Mouse (Mus musculus): ENCODE measurements at regions not wholly inside any gene's neighbourhood (a gene's known extent, or its start where the extent isn't known, plus 50 kb on each side); places are given as distances from the start of the nearest gene placed in this dataset.
A peak's percentile ranks its signal among the peaks of the same experiment; 100 is the strongest.

DNA sequence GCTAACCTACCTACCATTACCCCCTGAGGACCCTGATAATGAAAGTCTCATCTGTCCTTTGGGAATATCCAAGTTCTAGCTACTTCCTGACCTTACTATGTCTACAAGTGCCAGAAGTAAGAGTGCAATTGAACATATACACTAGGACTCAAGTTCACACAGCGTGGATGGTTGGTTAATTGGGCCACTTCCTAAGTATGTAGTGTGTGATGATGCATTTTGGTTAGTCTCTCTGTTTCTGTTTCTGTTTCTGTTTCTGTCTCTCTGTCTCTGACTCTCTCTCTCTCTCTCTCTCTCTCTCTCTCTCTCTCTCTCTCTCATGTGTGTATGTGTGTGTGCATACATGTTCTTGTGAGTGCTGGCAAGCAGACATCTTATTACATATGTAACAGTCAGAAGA is 77.6 kb upstream of the Bace2 start:
- Histone ChIP-seq H3K27me3 (ENCODE audit: low read depth, poor library complexity, severe bottlenecking) (no peaks in the 10 kb centered on the region), H3K4me1 (no peaks in the 10 kb centered on the region), H3K27ac (no peak overlapping the region), H3K9me3 (replicated peaks) (no peaks in the 10 kb centered on the region), H3K36me3 (no peaks in the 10 kb centered on the region), H3K4me3 (no peak overlapping the region)
- 86% methylated on average over 1 of the region's 1 CpGs for whole genome bisulfite sequencing
- no peak for DNase-seq (ENCODE audit: low spot score)

GRCm38 (mm10) chr16:97281615-97282110 is 74.9 kb upstream of the Bace2 start:
- H3K27ac ChIP-seq, result no peak overlapping the region
- H3K9me3 ChIP-seq (replicated peaks), result no peaks in the 10 kb centered on the region
- no peaks in the 10 kb centered on the region for H3K36me3 ChIP-seq
- H3K4me1 ChIP-seq, result no peaks in the 10 kb centered on the region
- H3K4me3 ChIP-seq, result no peak overlapping the region
- 92% methylated on average over 7 of the region's 7 CpGs for WGBS
- H3K27me3 ChIP-seq (ENCODE audit: low read depth, poor library complexity, severe bottlenecking), result no peaks in the 10 kb centered on the region
- DNase-seq (ENCODE audit: low spot score), result no peak

DNA sequence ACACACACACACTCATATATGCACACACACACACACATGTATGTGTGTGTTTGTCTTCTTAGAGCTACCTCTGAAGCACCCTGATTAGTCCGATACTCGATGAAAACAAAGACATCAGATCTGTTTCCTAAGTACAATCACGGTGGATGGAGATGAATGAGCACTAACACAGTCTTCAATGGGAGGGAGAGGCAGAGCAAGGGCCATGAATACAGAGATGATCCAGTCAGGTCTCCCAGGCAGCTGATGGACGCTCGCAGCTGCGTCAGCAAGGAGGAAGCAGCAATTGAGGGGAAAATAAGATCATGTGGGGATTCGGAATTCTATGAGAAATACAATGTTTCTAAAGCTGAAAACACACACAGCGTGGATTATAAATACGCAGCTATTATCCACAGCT is 73.6 kb upstream of the Bace2 start:
- Histone ChIP-seq H3K36me3 (no peaks in the 10 kb centered on the region), H3K27ac (no peak overlapping the region), H3K4me3 (no peak overlapping the region), H3K4me1 (no peaks in the 10 kb centered on the region), H3K27me3 (ENCODE audit: low read depth, poor library complexity, severe bottlenecking) (no peaks in the 10 kb centered on the region), H3K9me3 (replicated peaks) (no peaks in the 10 kb centered on the region)
- no peak for DNase-seq (ENCODE audit: low spot score)
- WGBS, result 88% methylated on average over 9 of the region's 9 CpGs

DNA sequence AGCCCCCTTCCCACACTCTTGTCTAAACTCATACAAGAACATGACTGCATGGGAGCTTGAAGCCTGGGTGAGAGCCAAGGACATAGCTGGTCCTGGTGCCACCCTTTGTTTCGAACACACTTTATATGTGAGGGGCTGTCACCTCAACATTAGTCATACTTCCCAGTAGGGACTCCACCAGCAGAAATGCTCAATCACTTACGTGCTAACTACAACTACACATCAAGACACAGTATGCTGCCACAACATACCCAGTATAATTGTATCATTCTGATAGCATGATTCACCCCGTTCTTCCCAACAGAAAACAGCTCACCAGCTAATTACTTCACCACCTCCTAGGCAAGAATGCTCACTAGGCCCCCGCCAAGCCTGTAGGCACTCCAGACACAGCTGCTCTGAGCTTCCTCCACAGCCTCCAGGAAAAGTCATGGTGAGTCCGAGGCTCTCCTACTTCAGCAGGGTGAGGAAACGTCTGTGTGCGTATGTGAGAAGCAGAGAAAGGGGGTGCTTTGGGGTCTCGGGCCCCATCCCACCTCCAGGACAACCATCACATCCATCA is 70.6 kb upstream of the Bace2 start:
- WGBS, result 85% methylated on average over 8 of the region's 8 CpGs
- H3K27ac ChIP-seq, result no peak overlapping the region
- H3K27me3 ChIP-seq (ENCODE audit: low read depth, poor library complexity, severe bottlenecking), result no peaks in the 10 kb centered on the region
- no peak overlapping the region for H3K4me3 ChIP-seq
- no peaks in the 10 kb centered on the region for H3K36me3 ChIP-seq
- no peak for DNase-seq (ENCODE audit: low spot score)
- H3K4me1 ChIP-seq, result no peaks in the 10 kb centered on the region
- H3K9me3 ChIP-seq (replicated peaks), result no peaks in the 10 kb centered on the region

GRCm38 (mm10) chr16:97286717-97287116 is 69.8 kb upstream of the Bace2 start:
- Histone ChIP-seq H3K36me3 (no peaks in the 10 kb centered on the region), H3K27ac (no peak overlapping the region), H3K27me3 (ENCODE audit: low read depth, poor library complexity, severe bottlenecking) (no peaks in the 10 kb centered on the region), H3K4me1 (no peaks in the 10 kb centered on the region), H3K4me3 (no peak overlapping the region), H3K9me3 (replicated peaks) (no peaks in the 10 kb centered on the region)
- no peak for DNase-seq (ENCODE audit: low spot score)
- WGBS, result 27% methylated on average over 3 of the region's 3 CpGs

- DNase-seq (ENCODE audit: low spot score), result no peak
- WGBS, result 63% methylated on average over 8 of the region's 8 CpGs
These were observed 67.9 kb upstream of the Bace2 start for GRCm38 (mm10) chr16:97288634-97289033.

GRCm38 (mm10) chr16:97292484-97293048 is 64.0 kb upstream of the Bace2 start:
- peaks cover 11% of the 10 kb centered on the region for H3K4me1 ChIP-seq
- peak overlapping the region; percentile 64 for H3K27ac ChIP-seq
- WGBS, result 7% methylated on average over 11 of the region's 11 CpGs
- H3K36me3 ChIP-seq, result no peaks in the 10 kb centered on the region
- peak overlapping the region; percentile 39 for H3K4me3 ChIP-seq
- peak; percentile 52 for DNase-seq (ENCODE audit: low spot score)
- H3K9me3 ChIP-seq (replicated peaks), result no peaks in the 10 kb centered on the region
- H3K27me3 ChIP-seq (ENCODE audit: low read depth, poor library complexity, severe bottlenecking), result no peaks in the 10 kb centered on the region

More at GRCm38 (mm10) chr16:97288634-97289033, 67.9 kb upstream of the Bace2 start:
- no peak overlapping the region for H3K27ac ChIP-seq
- no peaks in the 10 kb centered on the region for H3K36me3 ChIP-seq
- H3K27me3 ChIP-seq (ENCODE audit: low read depth, poor library complexity, severe bottlenecking), result no peaks in the 10 kb centered on the region
- no peak overlapping the region for H3K4me3 ChIP-seq
- H3K4me1 ChIP-seq, result peaks cover 11% of the 10 kb centered on the region
- H3K9me3 ChIP-seq (replicated peaks), result no peaks in the 10 kb centered on the region

DNA sequence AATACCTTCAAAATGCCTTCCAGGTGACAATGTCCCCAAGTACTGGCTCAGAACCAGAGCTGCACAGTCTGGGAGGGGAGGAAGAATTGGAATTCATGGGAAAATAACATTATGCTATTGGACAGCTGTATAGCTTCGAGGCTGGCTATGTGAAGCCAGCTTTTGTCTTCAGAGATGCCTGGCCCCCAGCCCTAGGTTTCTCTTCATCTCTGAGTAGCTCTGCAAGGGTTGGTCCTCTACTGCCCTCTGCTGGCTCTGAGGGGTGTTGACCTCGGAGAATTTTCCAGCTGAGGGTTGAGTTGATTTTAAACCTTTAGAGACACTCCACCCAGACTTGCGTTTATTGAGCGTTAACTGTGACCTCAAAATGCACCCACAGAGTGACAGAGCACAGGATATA is 63.3 kb upstream of the Bace2 start:
- Histone ChIP-seq H3K27me3 (ENCODE audit: low read depth, poor library complexity, severe bottlenecking) (no peaks in the 10 kb centered on the region), H3K4me3 (peak overlapping the region; percentile 39), H3K4me1 (peaks cover 11% of the 10 kb centered on the region), H3K9me3 (replicated peaks) (no peaks in the 10 kb centered on the region), H3K27ac (peak overlapping the region; percentile 64), H3K36me3 (no peaks in the 10 kb centered on the region)
- 8% methylated on average over 4 of the region's 4 CpGs for WGBS
- DNase-seq (ENCODE audit: low spot score), result peak; percentile 88

- Histone ChIP-seq H3K27ac (no peak overlapping the region), H3K4me1 (peaks cover 11% of the 10 kb centered on the region), H3K4me3 (no peak overlapping the region), H3K9me3 (replicated peaks) (no peaks in the 10 kb centered on the region), H3K27me3 (ENCODE audit: low read depth, poor library complexity, severe bottlenecking) (no peaks in the 10 kb centered on the region), H3K36me3 (no peaks in the 10 kb centered on the region)
- DNase-seq (ENCODE audit: low spot score), result no peak
- WGBS, result 89% methylated on average over 3 of the region's 3 CpGs
These were observed 59.4 kb upstream of the Bace2 start for GRCm38 (mm10) chr16:97297140-97297539.

DNA sequence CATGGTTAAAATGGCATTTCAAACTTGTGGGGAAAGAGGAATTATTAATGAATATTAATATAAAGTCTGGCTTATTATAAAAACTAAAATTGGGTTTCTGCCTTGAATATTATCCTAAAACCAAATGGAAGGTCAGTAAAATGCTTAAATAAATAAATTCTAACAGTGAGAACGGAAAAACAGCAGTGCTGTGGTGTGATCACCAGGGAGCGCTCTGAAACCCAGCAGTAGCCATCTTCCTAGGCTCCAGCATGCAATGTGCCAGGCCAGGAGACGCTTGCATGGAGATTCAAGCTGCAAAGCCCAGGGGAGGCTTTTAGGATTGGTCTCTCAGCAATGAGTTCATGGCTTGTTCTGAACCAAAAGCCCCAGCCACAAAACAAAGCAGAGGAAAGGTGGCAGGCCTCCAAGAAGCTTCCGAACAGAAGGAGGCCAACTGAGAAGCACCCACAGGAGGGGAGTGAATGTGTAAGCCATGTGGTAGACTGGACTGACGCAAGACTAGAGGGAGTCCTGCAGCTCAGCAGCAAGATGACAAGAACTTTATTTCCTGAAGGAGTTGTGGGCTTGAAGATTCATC is 52.3 kb upstream of the Bace2 start:
- DNase-seq (ENCODE audit: low spot score), result no peak
- H3K36me3 ChIP-seq, result no peaks in the 10 kb centered on the region
- no peak overlapping the region for H3K27ac ChIP-seq
- H3K9me3 ChIP-seq (replicated peaks), result no peaks in the 10 kb centered on the region
- 76% methylated on average over 5 of the region's 5 CpGs for WGBS
- H3K4me1 ChIP-seq, result peaks cover 5% of the 10 kb centered on the region; the same call in 1 of the 2 replicates
- no peak overlapping the region for H3K4me3 ChIP-seq
- no peaks in the 10 kb centered on the region for H3K27me3 ChIP-seq (ENCODE audit: low read depth, poor library complexity, severe bottlenecking)

Measured in limb, embryonic 10.5 days (tissue).